Mouse (Mus musculus): ENCODE measurements around the gene Rcc2. TPM values are rescaled to one million over a fixed set of nuclear protein-coding genes. Genes with fewer than 3 reads are reported as not detected.

The Rcc2 gene
- 23.4 and 30.7 TPM in 2 replicates for polyA plus RNA-seq (2015; fragmentation: Nextera tagmentation; extraction: Ambion mirVana)

- peak within 1 kb of the TSS; percentile 96 for H3K4me3 ChIP-seq
- peak within 1 kb of the TSS; percentile 98 for H3K27ac ChIP-seq (replicated peaks)
- H3K9me3 ChIP-seq, result no peaks in the 10 kb centered on the region
- peaks cover 29% of the 10 kb centered on the region for H3K27me3 ChIP-seq
- no peak for ATAC-seq (ENCODE audit: low read depth)
- WGBS, result 8% methylated on average over 20 of the region's 20 CpGs
- H3K36me3 ChIP-seq, result 0 out of 2 replicates have a peak, but pooled peaks cover 10% of the 10 kb centered on the region
- H3K4me2 ChIP-seq, result peak within 1 kb of the TSS; percentile 92
- peaks cover 48% of the 10 kb centered on the region for H3K4me1 ChIP-seq (replicated peaks)
- H3K9ac ChIP-seq, result peak within 1 kb of the TSS; percentile 98
Observed at GRCm38 (mm10) chr4:140700269-140701018, at the start of gene Rcc2. TSS of gene Rcc2 (plus strand) at chr4:140700541.

GRCm38 (mm10) chr4:140653835-140654583 lies 46.3 kb upstream of the Rcc2 start:
- Histone ChIP-seq H3K9me3 (no peaks in the 10 kb centered on the region), H3K4me3 (no peak overlapping the region), H3K4me1 (replicated peaks) (peaks cover 63% of the 10 kb centered on the region), H3K27me3 (no peaks in the 10 kb centered on the region), H3K27ac (replicated peaks) (no peak overlapping the region), H3K4me2 (no peak overlapping the region), H3K9ac (no peak overlapping the region), H3K36me3 (no peaks in the 10 kb centered on the region)
- WGBS, result 55% methylated on average over 14 of the region's 14 CpGs
- ATAC-seq (ENCODE audit: low read depth), result no peak

GRCm38 (mm10) chr4:140654798-140655197 lies 45.5 kb upstream of the Rcc2 start:
- no peaks in the 10 kb centered on the region for H3K36me3 ChIP-seq
- no peak overlapping the region for H3K9ac ChIP-seq
- H3K4me2 ChIP-seq, result no peak overlapping the region
- peaks cover 63% of the 10 kb centered on the region for H3K4me1 ChIP-seq (replicated peaks)
- H3K4me3 ChIP-seq, result no peak overlapping the region
- no peaks in the 10 kb centered on the region for H3K9me3 ChIP-seq
- ATAC-seq (ENCODE audit: low read depth), result no peak
- no peak overlapping the region for H3K27ac ChIP-seq (replicated peaks)
- 80% methylated on average over 8 of the region's 8 CpGs for WGBS
- H3K27me3 ChIP-seq, result no peaks in the 10 kb centered on the region

- Histone ChIP-seq H3K27me3 (no peaks in the 10 kb centered on the region), H3K36me3 (no peaks in the 10 kb centered on the region), H3K4me3 (no peak overlapping the region), H3K4me1 (replicated peaks) (peaks cover 66% of the 10 kb centered on the region), H3K4me2 (no peak overlapping the region), H3K9ac (no peak overlapping the region), H3K9me3 (no peaks in the 10 kb centered on the region), H3K27ac (replicated peaks) (peak overlapping the region; percentile 96)
- ATAC-seq (ENCODE audit: low read depth), result no peak
- 60% methylated on average over 8 of the region's 8 CpGs for WGBS
Observed at GRCm38 (mm10) chr4:140656529-140656928, 43.8 kb upstream of the Rcc2 start.

- Histone ChIP-seq H3K27ac (replicated peaks) (peak overlapping the region; percentile 96), H3K9ac (peak overlapping the region; percentile 58), H3K27me3 (no peaks in the 10 kb centered on the region), H3K4me3 (no peak overlapping the region), H3K4me1 (replicated peaks) (peaks cover 79% of the 10 kb centered on the region), H3K36me3 (no peaks in the 10 kb centered on the region), H3K4me2 (peak overlapping the region; percentile 11), H3K9me3 (no peaks in the 10 kb centered on the region)
- WGBS, result 1% methylated on average over 24 of the region's 24 CpGs
- ATAC-seq (ENCODE audit: low read depth), result peak; percentile 93
Observed at GRCm38 (mm10) chr4:140657681-140658575, 42.4 kb upstream of the Rcc2 start.

- no peaks in the 10 kb centered on the region for H3K36me3 ChIP-seq
- ATAC-seq (ENCODE audit: low read depth), result no peak
- no peak overlapping the region for H3K4me2 ChIP-seq
- H3K9ac ChIP-seq, result no peak overlapping the region; the same call in 1 of the 2 replicates
- H3K27ac ChIP-seq (replicated peaks), result no peak overlapping the region
- WGBS, result 75% methylated on average over 18 of the region's 18 CpGs
- no peaks in the 10 kb centered on the region for H3K27me3 ChIP-seq
- H3K4me1 ChIP-seq (replicated peaks), result peaks cover 53% of the 10 kb centered on the region
- H3K9me3 ChIP-seq, result no peaks in the 10 kb centered on the region
- H3K4me3 ChIP-seq, result no peak overlapping the region
Observed at GRCm38 (mm10) chr4:140661406-140662022, 38.8 kb upstream of the Rcc2 start.

GRCm38 (mm10) chr4:140662453-140662852 lies 37.9 kb upstream of the Rcc2 start:
- Histone ChIP-seq H3K4me3 (no peak overlapping the region), H3K27ac (replicated peaks) (no peak overlapping the region), H3K27me3 (no peaks in the 10 kb centered on the region), H3K9ac (no peak overlapping the region), H3K9me3 (no peaks in the 10 kb centered on the region), H3K4me1 (replicated peaks) (peaks cover 44% of the 10 kb centered on the region), H3K4me2 (no peak overlapping the region), H3K36me3 (no peaks in the 10 kb centered on the region)
- WGBS, result 38% methylated on average over 7 of the region's 7 CpGs
- ATAC-seq (ENCODE audit: low read depth), result no peak

- Histone ChIP-seq H3K4me1 (replicated peaks) (peaks cover 38% of the 10 kb centered on the region), H3K9me3 (no peaks in the 10 kb centered on the region), H3K4me2 (no peak overlapping the region), H3K4me3 (no peak overlapping the region), H3K9ac (no peak overlapping the region), H3K27me3 (no peaks in the 10 kb centered on the region), H3K27ac (replicated peaks) (no peak overlapping the region), H3K36me3 (no peaks in the 10 kb centered on the region)
- 40% methylated on average over 10 of the region's 10 CpGs for WGBS
- ATAC-seq (ENCODE audit: low read depth), result no peak
Observed at GRCm38 (mm10) chr4:140662882-140663585, 37.3 kb upstream of the Rcc2 start.

GRCm38 (mm10) chr4:140665053-140665452 lies 35.3 kb upstream of the Rcc2 start:
- Histone ChIP-seq H3K27me3 (no peaks in the 10 kb centered on the region), H3K4me2 (no peak overlapping the region), H3K27ac (replicated peaks) (no peak overlapping the region), H3K9me3 (no peaks in the 10 kb centered on the region), H3K4me3 (no peak overlapping the region), H3K4me1 (replicated peaks) (peaks cover 21% of the 10 kb centered on the region), H3K9ac (no peak overlapping the region), H3K36me3 (no peaks in the 10 kb centered on the region)
- no peak for ATAC-seq (ENCODE audit: low read depth)
- 81% methylated on average over 7 of the region's 7 CpGs for WGBS

GRCm38 (mm10) chr4:140665760-140666159 lies 34.6 kb upstream of the Rcc2 start, which contains the start of gene Arhgef10l:
TSS of gene Arhgef10l (minus strand) at chr4:140666012.
- Histone ChIP-seq H3K36me3 (no peaks in the 10 kb centered on the region), H3K27me3 (no peaks in the 10 kb centered on the region), H3K27ac (replicated peaks) (no peak within 1 kb of the TSS), H3K4me2 (no peak within 1 kb of the TSS), H3K9ac (no peak within 1 kb of the TSS), H3K4me3 (no peak within 1 kb of the TSS), H3K9me3 (no peaks in the 10 kb centered on the region), H3K4me1 (replicated peaks) (peaks cover 21% of the 10 kb centered on the region)
- no peak for ATAC-seq (ENCODE audit: low read depth)
- 79% methylated on average over 11 of the region's 11 CpGs for WGBS

GRCm38 (mm10) chr4:140667802-140668201 lies 32.5 kb upstream of the Rcc2 start:
- WGBS, result 88% methylated on average over 8 of the region's 8 CpGs
- Histone ChIP-seq H3K4me2 (no peak overlapping the region), H3K27me3 (no peaks in the 10 kb centered on the region)

More at GRCm38 (mm10) chr4:140667802-140668201, 32.5 kb upstream of the Rcc2 start:
- no peak overlapping the region for H3K9ac ChIP-seq
- no peak for ATAC-seq (ENCODE audit: low read depth)
- no peak overlapping the region for H3K4me3 ChIP-seq
- peaks cover 4% of the 10 kb centered on the region for H3K4me1 ChIP-seq (replicated peaks)
- no peaks in the 10 kb centered on the region for H3K36me3 ChIP-seq
- H3K27ac ChIP-seq (replicated peaks), result no peak overlapping the region
- H3K9me3 ChIP-seq, result no peaks in the 10 kb centered on the region
